Mouse (Mus musculus) thymus, adult 2 months (tissue): ENCODE measurements around the gene Fbln5.

ENCODE experiments used
- CTCF ChIP-seq: fragments of 200-500 bp; IDR thresholded peaks from 2 replicates; pipeline ENCODE4 v1.5.1; 2012; ENCODE audit warnings: mild to moderate bottlenecking, control low read depth, low read length, moderate library complexity, borderline replicate concordance; ENCODE audit not compliant: control insufficient read depth, poor library complexity, insufficient read depth; ENCODE audit errors: extremely low read depth
- POLR2A ChIP-seq: fragments of 200-500 bp; IDR thresholded peaks from 2 replicates; pipeline ENCODE4 v1.6.1; 2012; ENCODE audit warnings: mild to moderate bottlenecking, low read length, control low read depth, moderate library complexity; ENCODE audit not compliant: control insufficient read depth, poor library complexity, insufficient read depth; ENCODE audit errors: extremely low read depth

GRCm38 (mm10) chr12:101823161-101823560 is 4.3 kb upstream of the Fbln5 start:
- TF ChIP-seq CTCF: no peak
- TF ChIP-seq POLR2A: no peak
